Mouse (Mus musculus) lung, adult 10 weeks (tissue): Measurements from ENCODE around the gene Usp43. TPM values are rescaled to one million over a fixed set of nuclear protein-coding genes. Genes with fewer than 3 reads are reported as not detected.

Experiments used
- polyA plus RNA-seq: library from polyadenylated mRNA; stranded (reverse); fragments of 350-450 nt; fragmentation: Illumina TruSeq; extraction: RNeasy Lipid Tissue Mini Kit (QIAGEN cat#74804); gene quantifications from one replicate; pipeline ENCODE4 v1.2.3, GENCODE M21; 2014; ENCODE audit warnings: low read depth, low replicate concordance; ENCODE audit not compliant: insufficient read depth

Usp43 gene
- 4.2 TPM for polyA plus RNA-seq

GRCm38 (mm10) chr11:67921827-67922754 is at the start of gene Usp43:
Gene Usp43 (minus strand): TSS chr11:67922153.

GRCm38 (mm10) chr11:67965905-67966878 is 44.2 kb upstream of the Usp43 start, which contains the start of gene Stx8:
Gene Stx8 (plus strand): TSS chr11:67966193.

GRCm38 (mm10) chr11:67965242-67965883 is 43.4 kb upstream of the Usp43 start, which contains the start of gene Cfap52:
Gene Cfap52 (minus strand): TSS chr11:67965651.

Other genes starting within 250 kb of the Usp43 start
- not detected for gene Rcvrn, start 226.8 kb downstream of the Usp43 start, polyA plus RNA-seq
- not detected for gene Glp2r, start 151.0 kb downstream of the Usp43 start, polyA plus RNA-seq
- not detected for gene Gsg1l2, start 147.5 kb downstream of the Usp43 start, polyA plus RNA-seq
- gene Dhrs7c, start 124.0 kb downstream of the Usp43 start, polyA plus RNA-seq, result 6.0 TPM
- 10.0 TPM for gene Cfap52, start 43.5 kb upstream of the Usp43 start, polyA plus RNA-seq
- gene Stx8, start 44.0 kb upstream of the Usp43 start, polyA plus RNA-seq, result 42.4 TPM